Mouse (Mus musculus) limb, embryonic 14.5 days (tissue): ENCODE data around the gene Klre1. TPM values are rescaled to one million over a fixed set of nuclear protein-coding genes. Genes with fewer than 3 reads are reported as not detected.

Source experiments
- ATAC-seq: fragments of 200-750 bp; cut with Nextera tagmentation; 2 replicates; pipeline ENCODE4 v1.8.0; 2017; ENCODE audit warnings: low read depth, moderate number of reproducible peaks, moderate TSS enrichment; ENCODE audit not compliant: low FRiP score
- DNase-seq: peaks from one replicate; pipeline ENCODE4 v3.0.0-alpha.2; 2015; ENCODE audit warnings: low spot score
- H3K27ac ChIP-seq: fragments of 300-500 bp; sonication (generic); replicated peaks from 2 replicates; pipeline ENCODE4 v1.5.1; 2014; ENCODE audit warnings: low read depth, mild to moderate bottlenecking, low read length, moderate library complexity, mixed read lengths
- H3K27me3 ChIP-seq: fragments of 300-500 bp; sonication (generic); 2 replicates; pipeline ENCODE4 v1.6.1; 2014; ENCODE audit warnings: low read length, mixed read lengths; ENCODE audit not compliant: control insufficient read depth, insufficient read depth
- H3K36me3 ChIP-seq: fragments of 300-500 bp; sonication (generic); 2 replicates; pipeline ENCODE4 v1.6.1; 2014; ENCODE audit warnings: mild to moderate bottlenecking, low read length, moderate library complexity, mixed read lengths; ENCODE audit not compliant: control insufficient read depth, insufficient read depth
- H3K4me1 ChIP-seq: fragments of 300-500 bp; sonication (generic); 2 replicates; pipeline ENCODE4 v1.6.1; 2014; ENCODE audit warnings: antibody characterized with exemption, low read length, mixed read lengths; ENCODE audit not compliant: control insufficient read depth, insufficient read depth
- H3K4me2 ChIP-seq: fragments of 300-500 bp; sonication (generic); replicated peaks from 2 replicates; pipeline ENCODE4 v1.6.1; 2014; ENCODE audit warnings: low read depth, mild to moderate bottlenecking, low read length, moderate library complexity; ENCODE audit not compliant: severe bottlenecking
- H3K4me3 ChIP-seq: fragments of 300-500 bp; sonication (generic); replicated peaks from 2 replicates; pipeline ENCODE4 v1.5.1; 2014; ENCODE audit warnings: low read length
- H3K9ac ChIP-seq: fragments of 300-500 bp; sonication (generic); 2 replicates; pipeline ENCODE4 v1.6.1; 2014; ENCODE audit warnings: mild to moderate bottlenecking, low read depth, low read length, moderate library complexity; ENCODE audit not compliant: severe bottlenecking
- H3K9me3 ChIP-seq: fragments of 300-500 bp; sonication (generic); 2 replicates; pipeline ENCODE4 v1.6.1; 2016; ENCODE audit warnings: low read length; ENCODE audit not compliant: control insufficient read depth
- POLR2A ChIP-seq: fragments of 200-500 bp; IDR thresholded peaks from 2 replicates; pipeline ENCODE4 v1.8.0; 2012; ENCODE audit warnings: inconsistent platforms, mild to moderate bottlenecking, moderate library complexity, borderline replicate concordance; ENCODE audit not compliant: insufficient read depth, insufficient read length; ENCODE audit errors: extremely low read depth
- WGBS: fragments of 180-500 bp; shearing (Covaris S2); extraction: QIAGEN DNeasy Blood & Tissue Kit; methylation state at CpG from one replicate; pipeline ENCODE4 v1.1.7; 2014; 5-methylcytosine and 5-hydroxymethylcytosine counted together
- polyA plus RNA-seq, 2 experiments: library from polyadenylated mRNA; depleted of rRNA in 1 of 2; stranded (reverse) in 1 of 2; unstranded in 1 of 2; fragments of >200 nt; fragmentation: Nextera tagmentation in 1 of 2; extraction: Ambion mirVana in 1 of 2; gene quantifications; 2 replicates each; pipeline versions ENCODE4 v1.2.1 to v1.2.3; 2012 to 2014

The Klre1 gene
- polyA plus RNA-seq (2012; rRNA removed) (0.03 and 0.05 TPM in 2 replicates), polyA plus RNA-seq (2014; fragmentation: Nextera tagmentation; extraction: Ambion mirVana) (not detected in 2 replicates)

DNA sequence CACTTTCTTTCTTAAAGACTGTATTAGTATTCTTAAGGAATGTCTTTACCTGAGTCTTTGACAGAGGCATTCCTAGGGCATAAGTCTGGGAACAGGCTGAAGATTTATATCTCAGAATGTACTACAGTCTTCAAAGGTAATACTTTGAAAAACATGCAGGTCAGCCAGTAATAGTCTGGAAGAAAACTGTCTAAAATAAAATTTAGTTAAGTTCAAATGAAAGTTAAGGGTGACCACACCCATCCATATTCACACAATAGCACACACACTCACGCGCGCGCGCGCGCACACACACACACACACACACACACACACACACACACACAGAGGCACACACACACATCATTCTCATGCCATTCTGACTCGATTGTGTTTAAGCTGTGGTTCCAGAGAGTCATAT is at the start of gene Klre1:
Gene Klre1 (plus strand): TSS at position 301 of the 400 bp plus-strand sequence.
- no peak within 1 kb of the TSS for H3K9ac ChIP-seq
- H3K4me1 ChIP-seq = no peaks in the 10 kb centered on the region
- no peaks in the 10 kb centered on the region for H3K27me3 ChIP-seq
- H3K27ac ChIP-seq = no peak within 1 kb of the TSS
- no peak within 1 kb of the TSS for H3K4me2 ChIP-seq
- H3K36me3 ChIP-seq = no peaks in the 10 kb centered on the region
- no peak for ATAC-seq
- H3K9me3 ChIP-seq = no peaks in the 10 kb centered on the region
- DNase-seq = no peak
- WGBS = 90% methylated on average over 8 of the region's 8 CpGs
- TF ChIP-seq POLR2A = no peak
- no peak within 1 kb of the TSS for H3K4me3 ChIP-seq

DNA sequence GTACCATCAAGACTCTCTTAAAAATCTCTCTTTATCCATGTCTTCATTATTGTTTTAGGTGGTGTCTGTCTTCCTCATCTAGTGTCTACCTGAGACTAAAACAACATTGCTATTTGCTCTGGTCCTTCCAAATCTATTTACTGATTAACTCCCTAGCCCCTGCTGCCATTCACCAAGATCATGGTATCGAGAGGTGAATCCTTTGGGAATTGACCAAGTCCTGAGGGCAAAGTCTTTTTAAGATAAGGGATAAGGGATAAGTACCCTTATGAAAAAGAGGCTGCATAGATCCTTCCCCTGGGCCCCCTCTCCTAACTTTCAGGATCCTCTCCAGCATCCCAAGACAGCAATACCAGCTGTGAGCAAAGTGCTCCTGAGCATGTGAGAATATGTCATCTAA is 48.1 kb upstream of the Klre1 start:
- ATAC-seq (no peak), DNase-seq (no peak)
- H3K4me2 ChIP-seq = no peak overlapping the region
- no peak for TF ChIP-seq POLR2A
- H3K36me3 ChIP-seq = no peaks in the 10 kb centered on the region
- H3K4me3 ChIP-seq = no peak overlapping the region
- peaks cover 7% of the 10 kb centered on the region; the same call in 1 of the 2 replicates for H3K4me1 ChIP-seq
- 86% methylated on average over 1 of the region's 1 CpGs for WGBS
- H3K27me3 ChIP-seq = no peaks in the 10 kb centered on the region
- H3K27ac ChIP-seq = no peak overlapping the region
- no peak overlapping the region for H3K9ac ChIP-seq
- no peaks in the 10 kb centered on the region for H3K9me3 ChIP-seq

DNA sequence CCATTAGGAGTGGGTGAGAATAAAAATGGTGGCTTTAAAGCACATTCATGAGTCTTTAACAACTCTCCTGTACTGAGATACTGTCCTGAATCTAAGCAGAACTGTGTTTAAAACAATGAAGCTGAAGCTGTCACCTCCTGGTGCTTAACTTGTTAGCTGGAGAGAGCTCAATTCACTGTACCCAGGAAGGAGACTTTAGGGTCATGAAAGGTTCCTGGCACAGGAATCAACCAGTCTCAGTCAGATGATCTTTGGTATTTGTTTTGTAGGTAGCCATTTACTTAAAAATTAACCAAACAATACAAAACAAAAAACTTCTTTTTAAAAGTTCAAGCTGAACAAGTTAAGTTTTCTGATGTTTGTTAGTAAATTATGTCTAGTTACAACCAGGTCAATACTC is 47.4 kb upstream of the Klre1 start:
- Histone ChIP-seq H3K27me3 (no peaks in the 10 kb centered on the region), H3K9ac (no peak overlapping the region), H3K9me3 (no peaks in the 10 kb centered on the region), H3K4me2 (no peak overlapping the region), H3K27ac (no peak overlapping the region), H3K36me3 (no peaks in the 10 kb centered on the region), H3K4me1 (peaks cover 13% of the 10 kb centered on the region), H3K4me3 (no peak overlapping the region)
- ATAC-seq (no peak), DNase-seq (no peak)
- no peak for TF ChIP-seq POLR2A

- ATAC-seq = peak; percentile 56
- no peak overlapping the region for H3K27ac ChIP-seq
- H3K9ac ChIP-seq = peak overlapping the region; percentile 65; the same call in 1 of the 2 replicates
These were observed 45.2 kb upstream of the Klre1 start for GRCm38 (mm10) chr6:129532556-129532941.

DNA sequence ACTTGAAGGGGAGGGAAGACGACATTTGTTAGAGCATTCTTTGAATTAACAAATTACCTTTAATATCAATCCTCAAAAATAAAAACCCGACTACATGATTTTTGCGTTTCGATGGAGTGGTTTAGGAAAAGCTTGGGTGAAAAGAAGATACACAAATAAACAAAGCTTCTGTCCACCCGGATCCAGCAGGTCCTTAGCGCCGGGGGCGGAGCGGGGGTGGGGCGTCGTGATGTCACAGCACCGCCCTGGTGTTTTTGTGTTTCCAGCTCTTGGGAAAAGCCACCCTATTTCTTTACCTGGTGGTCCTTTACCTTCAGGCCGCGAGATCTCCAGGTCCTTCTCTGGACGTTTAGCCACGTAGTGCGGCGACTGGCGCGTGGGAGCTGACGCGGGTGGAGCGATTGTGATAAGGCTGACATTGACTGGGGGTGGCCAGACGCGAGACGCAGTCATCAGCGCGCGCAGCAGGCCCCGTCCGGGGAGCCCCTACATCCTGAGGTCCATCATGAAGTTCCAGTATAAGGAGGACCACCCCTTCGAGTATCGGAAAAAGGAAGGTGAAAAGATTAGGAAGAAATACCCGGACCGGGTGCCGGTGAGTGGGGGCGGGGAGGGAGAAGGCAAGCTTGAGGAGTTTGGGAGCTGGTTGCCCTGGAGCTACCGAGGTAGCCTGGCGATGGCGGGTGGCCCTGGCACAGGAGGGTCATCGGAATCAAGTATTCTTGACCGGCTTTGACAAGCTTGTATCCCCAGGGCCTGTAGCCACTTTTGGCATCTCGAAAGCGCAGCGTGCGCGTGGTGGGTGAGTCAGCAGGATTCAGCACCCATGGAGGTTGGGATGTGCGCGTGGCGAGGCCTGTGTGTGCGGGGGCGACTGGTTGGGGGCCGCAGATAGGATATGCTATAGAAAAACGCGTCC is 44.5 kb upstream of the Klre1 start, which contains the start of gene Gabarapl1:
Gene Gabarapl1 (plus strand): TSS at position 219 of the 919 bp plus-strand sequence.
- Histone ChIP-seq H3K27ac (0 out of 2 replicates have a peak within 1 kb of the TSS, but pooled peaks have one; percentile 27), H3K4me3 (peak within 1 kb of the TSS; percentile 68), H3K36me3 (peaks cover 10% of the 10 kb centered on the region; the same call in 1 of the 2 replicates), H3K4me2 (peak within 1 kb of the TSS; percentile 89), H3K4me1 (peaks cover 14% of the 10 kb centered on the region), H3K9me3 (no peaks in the 10 kb centered on the region), H3K27me3 (no peaks in the 10 kb centered on the region), H3K9ac (peak within 1 kb of the TSS; percentile 65)
- WGBS = under 1% methylated on average over 54 of the region's 55 CpGs
- DNase-seq (peak; percentile 76), ATAC-seq (peak; percentile 88)
- no peak for TF ChIP-seq POLR2A

More at GRCm38 (mm10) chr6:129532556-129532941, 45.2 kb upstream of the Klre1 start:
- Histone ChIP-seq H3K36me3 (0 out of 2 replicates have a peak, but pooled peaks cover 3% of the 10 kb centered on the region), H3K4me3 (peak overlapping the region; percentile 68), H3K27me3 (no peaks in the 10 kb centered on the region), H3K9me3 (no peaks in the 10 kb centered on the region), H3K4me1 (peaks cover 14% of the 10 kb centered on the region), H3K4me2 (peak overlapping the region; percentile 89)
- 33% methylated on average over 7 of the region's 7 CpGs for WGBS
- no peak for TF ChIP-seq POLR2A
- DNase-seq = peak; percentile 68
